Mouse (Mus musculus) lung, embryonic 14.5 days (tissue): ENCODE results near the gene Ss18l1. TPM values are rescaled to one million over a fixed set of nuclear protein-coding genes. Genes with fewer than 3 reads are reported as not detected.

Experiments
- ATAC-seq: fragments of 200-750 bp; cut with Nextera tagmentation; 2 replicates; pipeline ENCODE4 v1.8.0; 2017; ENCODE audit warnings: mild to moderate bottlenecking, moderate TSS enrichment, moderate library complexity; ENCODE audit not compliant: insufficient read depth
- DNase-seq: peaks from one replicate; pipeline ENCODE4 v3.0.0-alpha.2; 2015
- H3K27ac ChIP-seq: fragments of 300-500 bp; sonication (generic); 2 replicates; pipeline ENCODE4 v1.5.1; 2014; ENCODE audit warnings: low read depth, mild to moderate bottlenecking, moderate library complexity
- H3K27me3 ChIP-seq: fragments of 300-500 bp; sonication (generic); 2 replicates; pipeline ENCODE4 v1.6.1; 2014; ENCODE audit warnings: low read length, control low read depth; ENCODE audit not compliant: insufficient read depth
- H3K36me3 ChIP-seq: fragments of 300-500 bp; sonication (generic); 2 replicates; pipeline ENCODE4 v1.6.1; 2014; ENCODE audit warnings: control low read depth; ENCODE audit not compliant: insufficient read depth
- H3K4me1 ChIP-seq: fragments of 300-500 bp; sonication (generic); 2 replicates; pipeline ENCODE4 v1.6.1; 2014; ENCODE audit warnings: antibody characterized with exemption, control low read depth; ENCODE audit not compliant: insufficient read depth
- H3K4me2 ChIP-seq: fragments of 300-500 bp; sonication (generic); 2 replicates; pipeline ENCODE4 v1.6.1; 2014; ENCODE audit warnings: mild to moderate bottlenecking
- H3K4me3 ChIP-seq: fragments of 300-500 bp; sonication (generic); 2 replicates; pipeline ENCODE4 v1.5.1; 2014; ENCODE audit warnings: low read depth, low read length
- H3K9ac ChIP-seq: fragments of 300-500 bp; sonication (generic); 2 replicates; pipeline ENCODE4 v1.6.1; 2014
- H3K9me3 ChIP-seq: fragments of 300-500 bp; sonication (generic); 2 replicates; pipeline ENCODE4 v1.6.1; 2016; ENCODE audit warnings: low read depth, low read length, control low read depth
- CTCF ChIP-seq: IDR thresholded peaks from 2 replicates; pipeline ENCODE4 v1.5.1; 2016; ENCODE audit warnings: antibody characterized with exemption, low read depth
- WGBS: fragments of 180-500 bp; shearing (Covaris S2); extraction: QIAGEN DNeasy Blood & Tissue Kit; methylation state at CpG from one replicate; pipeline ENCODE4 v1.1.7; 2014; 5-methylcytosine and 5-hydroxymethylcytosine counted together
- polyA plus RNA-seq: library from polyadenylated mRNA; unstranded; fragments of >200 nt; fragmentation: Nextera tagmentation; extraction: Ambion mirVana; gene quantifications from 2 replicates; pipeline ENCODE4 v1.2.1, GENCODE M21; 2014

Gene Ss18l1
- polyA plus RNA-seq, 1 experiment from 2014 or later, result 5.6 TPM

- Histone ChIP-seq H3K27ac (no peak overlapping the region), H3K9me3 (no peaks in the 10 kb centered on the region), H3K4me2 (no peak overlapping the region), H3K36me3 (no peaks in the 10 kb centered on the region), H3K4me1 (no peaks in the 10 kb centered on the region), H3K27me3 (no peaks in the 10 kb centered on the region), H3K9ac (no peak overlapping the region), H3K4me3 (no peak overlapping the region)
- DNase-seq (no peak), ATAC-seq (no peak)
- TF ChIP-seq CTCF, result no peak
- WGBS, result 83% methylated on average over 6 of the region's 6 CpGs
Observed at GRCm38 (mm10) chr2:180011370-180011769, 30.9 kb upstream of the Ss18l1 start.

DNA sequence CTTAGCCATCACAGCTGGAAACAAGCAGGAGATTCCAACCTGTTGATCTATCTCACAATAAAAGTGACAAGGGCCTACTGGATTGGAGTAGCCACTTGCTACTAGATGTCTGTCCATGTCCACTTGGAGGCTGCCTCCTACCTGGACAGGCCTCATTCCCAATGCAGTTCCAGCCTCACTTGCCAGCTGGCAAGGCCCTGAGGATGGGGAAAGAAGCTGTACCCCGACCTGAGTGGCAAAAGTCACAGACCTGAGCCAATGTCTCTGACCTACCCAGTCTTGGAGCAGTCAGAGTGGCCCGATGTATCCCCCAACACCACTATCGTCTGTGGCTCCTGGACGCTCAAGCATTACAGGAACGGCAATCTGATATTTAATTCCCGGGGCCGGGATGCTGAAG is 28.6 kb upstream of the Ss18l1 start:
- H3K27ac ChIP-seq, result no peak overlapping the region
- H3K4me2 ChIP-seq, result no peak overlapping the region
- no peak overlapping the region for H3K4me3 ChIP-seq
- TF ChIP-seq CTCF, result no peak
- H3K27me3 ChIP-seq, result no peaks in the 10 kb centered on the region
- no peaks in the 10 kb centered on the region for H3K4me1 ChIP-seq
- no peak overlapping the region for H3K9ac ChIP-seq
- no peaks in the 10 kb centered on the region for H3K9me3 ChIP-seq
- DNase-seq (no peak), ATAC-seq (no peak)
- H3K36me3 ChIP-seq, result no peaks in the 10 kb centered on the region
- 84% methylated on average over 7 of the region's 7 CpGs for WGBS

DNA sequence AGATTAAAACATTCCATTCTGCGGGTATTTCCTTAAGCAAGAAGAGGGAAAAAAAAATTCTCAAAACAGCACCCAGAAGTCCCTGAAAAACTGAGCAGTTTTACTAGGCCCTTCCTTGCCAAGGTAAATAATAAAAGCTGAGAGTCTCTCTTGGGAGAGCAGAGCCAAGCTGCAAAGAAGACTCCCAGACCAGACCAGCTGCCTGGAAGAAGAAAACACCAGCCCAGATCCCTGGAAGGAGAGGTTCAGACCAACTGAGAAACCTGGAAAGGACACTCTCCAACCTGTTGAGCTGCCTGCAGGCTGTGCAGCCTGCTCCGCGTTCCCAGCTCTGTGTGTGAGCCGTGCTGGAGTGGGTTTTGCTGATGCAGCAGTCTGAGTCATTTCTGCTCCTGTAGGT is 24.7 kb upstream of the Ss18l1 start:
- Histone ChIP-seq H3K4me2 (no peak overlapping the region), H3K9ac (no peak overlapping the region), H3K4me3 (no peak overlapping the region), H3K36me3 (no peaks in the 10 kb centered on the region), H3K4me1 (no peaks in the 10 kb centered on the region), H3K27me3 (peaks cover 6% of the 10 kb centered on the region; the same call in 1 of the 2 replicates), H3K27ac (no peak overlapping the region), H3K9me3 (no peaks in the 10 kb centered on the region)
- ATAC-seq (no peak), DNase-seq (no peak)
- WGBS, result 47% methylated on average over 4 of the region's 4 CpGs
- no peak for TF ChIP-seq CTCF

- Histone ChIP-seq H3K36me3 (no peaks in the 10 kb centered on the region), H3K4me1 (no peaks in the 10 kb centered on the region), H3K4me3 (no peak overlapping the region), H3K27ac (no peak overlapping the region), H3K9ac (no peak overlapping the region), H3K9me3 (no peaks in the 10 kb centered on the region), H3K4me2 (no peak overlapping the region), H3K27me3 (peaks cover 13% of the 10 kb centered on the region)
- ATAC-seq (no peak), DNase-seq (no peak)
- TF ChIP-seq CTCF, result no peak
- WGBS, result 76% methylated on average over 9 of the region's 9 CpGs
Observed at GRCm38 (mm10) chr2:180018573-180018972, 23.7 kb upstream of the Ss18l1 start.

DNA sequence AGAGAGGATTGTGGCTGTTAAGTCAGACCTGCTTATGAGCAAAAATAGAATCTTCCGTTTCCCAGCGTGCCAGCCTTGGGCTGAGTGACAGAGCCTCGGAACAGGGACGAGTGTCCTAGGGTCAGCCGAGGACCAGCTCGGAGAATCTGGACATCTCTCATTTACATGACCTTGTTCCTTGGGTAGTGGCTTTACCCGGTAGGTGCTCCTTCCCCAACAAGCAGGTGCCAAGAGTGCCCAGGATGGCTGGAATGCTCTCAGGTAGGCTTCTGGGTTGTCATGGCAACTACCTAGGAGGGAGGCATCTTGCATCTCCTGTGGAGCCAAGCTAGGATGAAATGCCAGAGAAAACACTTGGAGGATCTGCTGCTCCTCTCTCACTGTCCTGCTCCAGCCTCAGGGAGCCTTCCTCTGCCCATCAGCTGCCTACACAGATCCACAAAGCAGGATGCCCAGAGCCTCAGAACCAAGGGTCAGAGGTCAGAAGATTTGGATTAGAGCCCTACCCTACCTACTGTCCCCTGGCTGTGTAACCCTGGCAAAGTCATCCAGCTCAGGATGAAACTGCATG is 22.1 kb upstream of the Ss18l1 start:
- DNase-seq, result no peak
- Histone ChIP-seq H3K4me1 (no peaks in the 10 kb centered on the region), H3K4me2 (no peak overlapping the region), H3K9ac (no peak overlapping the region), H3K27ac (no peak overlapping the region), H3K4me3 (no peak overlapping the region), H3K27me3 (peaks cover 16% of the 10 kb centered on the region), H3K9me3 (no peaks in the 10 kb centered on the region), H3K36me3 (no peaks in the 10 kb centered on the region)
- no peak for ATAC-seq
- TF ChIP-seq CTCF, result no peak
- WGBS, result 73% methylated on average over 7 of the region's 7 CpGs

DNA sequence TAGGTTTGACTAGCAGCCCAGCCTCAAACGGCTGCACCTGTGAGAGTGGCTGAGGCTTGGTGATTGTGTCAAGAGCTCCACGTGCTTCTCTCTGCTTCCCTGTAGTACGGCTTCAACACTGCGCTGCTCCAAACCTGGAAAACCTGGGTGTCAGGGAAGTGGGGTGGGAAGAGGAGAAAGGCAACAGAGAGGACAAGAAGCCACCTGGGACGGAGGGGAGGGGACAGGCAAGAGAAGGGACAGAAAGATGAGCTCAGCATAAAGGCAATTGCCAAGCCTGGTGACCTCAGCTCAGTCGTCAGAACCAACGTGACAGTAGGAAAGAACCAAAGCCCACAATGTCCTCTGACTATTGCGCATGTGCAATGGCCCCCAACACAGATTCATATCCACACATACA is 21.4 kb upstream of the Ss18l1 start:
- peaks cover 16% of the 10 kb centered on the region for H3K27me3 ChIP-seq

GRCm38 (mm10) chr2:180022751-180023150 is 19.6 kb upstream of the Ss18l1 start:
- Histone ChIP-seq H3K9me3 (no peaks in the 10 kb centered on the region), H3K27ac (no peak overlapping the region), H3K9ac (no peak overlapping the region), H3K4me3 (no peak overlapping the region), H3K4me2 (no peak overlapping the region), H3K4me1 (peaks cover 15% of the 10 kb centered on the region), H3K36me3 (peaks cover 10% of the 10 kb centered on the region; the same call in 1 of the 2 replicates), H3K27me3 (peaks cover 16% of the 10 kb centered on the region)
- TF ChIP-seq CTCF, result no peak
- DNase-seq (no peak), ATAC-seq (no peak)
- WGBS, result 43% methylated on average over 6 of the region's 6 CpGs

More for the DNA sequence above, 21.4 kb upstream of the Ss18l1 start:
- Histone ChIP-seq H3K9ac (no peak overlapping the region), H3K4me1 (no peaks in the 10 kb centered on the region), H3K9me3 (no peaks in the 10 kb centered on the region), H3K27ac (no peak overlapping the region), H3K4me3 (no peak overlapping the region), H3K36me3 (no peaks in the 10 kb centered on the region), H3K4me2 (no peak overlapping the region)
- no peak for ATAC-seq
- WGBS, result 66% methylated on average over 8 of the region's 8 CpGs
- DNase-seq, result no peak
- TF ChIP-seq CTCF, result no peak
